Mouse (Mus musculus): ENCODE data around the gene Cdkn3. TPM values are rescaled to one million over a fixed set of nuclear protein-coding genes. Genes with fewer than 3 reads are reported as not detected.

Cdkn3 gene
- total RNA-seq (2014; rRNA removed) (0.71 and 5.8 TPM in 2 replicates), polyA plus RNA-seq (2015; fragmentation: Nextera tagmentation; extraction: Ambion mirVana) (5.9 and 7.1 TPM in 2 replicates)

- Histone ChIP-seq H3K4me3 (ENCODE audit: low read depth, low read length) (peak within 1 kb of the TSS; percentile 76), H3K9ac (replicated peaks; ENCODE audit: low read length, poor library complexity, severe bottlenecking) (peak within 1 kb of the TSS; percentile 78), H3K36me3 (ENCODE audit: insufficient read depth, low read length) (no peaks in the 10 kb centered on the region), H3K9me3 (ENCODE audit: low read length) (no peaks in the 10 kb centered on the region), H3K27ac (ENCODE audit: low read depth, low read length) (no peak within 1 kb of the TSS; the same call in 1 of the 2 replicates), H3K4me2 (ENCODE audit: low read depth, low read length, poor library complexity, severe bottlenecking) (peak within 1 kb of the TSS; percentile 92), H3K4me1 (ENCODE audit: insufficient read depth, low read length) (no peaks in the 10 kb centered on the region; the same call in 1 of the 2 replicates), H3K27me3 (ENCODE audit: insufficient read depth, low read length) (no peaks in the 10 kb centered on the region)
- DNase-seq (ENCODE audit: low spot score) (peak; percentile 93), ATAC-seq (ENCODE audit: low FRiP score) (peak; percentile 99)
- TF ChIP-seq CTCF (IDR thresholded peaks at IDR 0.05): no peak
- under 1% methylated on average over 54 of the region's 54 CpGs for WGBS
Observed at GRCm38 (mm10) chr14:46760355-46761029, at the start of gene Cdkn3. Gene Cdkn3, plus strand, starts transcription at chr14:46760541.

- DNase-seq (ENCODE audit: low spot score) (peak; percentile 27), ATAC-seq (ENCODE audit: low FRiP score) (no peak)
- no peaks in the 10 kb centered on the region for H3K36me3 ChIP-seq (ENCODE audit: insufficient read depth, low read length)
- no peaks in the 10 kb centered on the region for H3K4me1 ChIP-seq (ENCODE audit: insufficient read depth, low read length)
- no peak overlapping the region for H3K4me3 ChIP-seq (ENCODE audit: low read depth, low read length)
- no peak overlapping the region for H3K9ac ChIP-seq (replicated peaks; ENCODE audit: low read length, poor library complexity, severe bottlenecking)
- no peak for TF ChIP-seq CTCF (IDR thresholded peaks at IDR 0.05)
- H3K27ac ChIP-seq (ENCODE audit: low read depth, low read length): no peak overlapping the region
- H3K27me3 ChIP-seq (ENCODE audit: insufficient read depth, low read length): no peaks in the 10 kb centered on the region
- H3K4me2 ChIP-seq (ENCODE audit: low read depth, low read length, poor library complexity, severe bottlenecking): no peak overlapping the region
- no peaks in the 10 kb centered on the region for H3K9me3 ChIP-seq (ENCODE audit: low read length)
- WGBS: 71% methylated on average over 12 of the region's 12 CpGs
Observed at GRCm38 (mm10) chr14:46718483-46718922, 41.8 kb upstream of the Cdkn3 start.

DNA sequence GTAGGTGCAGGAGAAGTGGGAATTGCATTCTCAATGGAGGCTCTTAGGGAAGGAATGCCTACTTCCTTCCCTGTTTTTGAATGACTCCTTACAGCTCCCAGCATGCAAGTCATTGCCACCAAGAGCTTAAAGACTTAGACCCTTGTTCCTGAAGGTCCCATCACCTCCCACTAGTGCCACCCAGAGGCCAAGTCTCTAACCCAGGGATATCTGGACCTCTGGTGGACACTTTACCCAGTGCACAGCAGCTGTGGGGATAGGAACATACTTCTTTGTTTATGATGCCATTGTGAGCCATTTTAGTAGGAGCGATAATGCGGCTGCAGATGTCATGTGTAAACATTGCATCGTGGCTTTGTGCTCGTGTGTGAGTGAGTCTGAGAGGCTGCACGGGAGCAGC lies 38.3 kb upstream of the Cdkn3 start:
- DNase-seq (ENCODE audit: low spot score) (peak; percentile 59), ATAC-seq (ENCODE audit: low FRiP score) (no peak)
- no peaks in the 10 kb centered on the region for H3K27me3 ChIP-seq (ENCODE audit: insufficient read depth, low read length)
- WGBS: 82% methylated on average over 5 of the region's 5 CpGs
- no peak overlapping the region for H3K4me2 ChIP-seq (ENCODE audit: low read depth, low read length, poor library complexity, severe bottlenecking)
- no peak overlapping the region for H3K27ac ChIP-seq (ENCODE audit: low read depth, low read length)
- no peaks in the 10 kb centered on the region for H3K4me1 ChIP-seq (ENCODE audit: insufficient read depth, low read length)
- H3K4me3 ChIP-seq (ENCODE audit: low read depth, low read length): no peak overlapping the region
- TF ChIP-seq CTCF (IDR thresholded peaks at IDR 0.05): peak; percentile 82
- no peak overlapping the region for H3K9ac ChIP-seq (replicated peaks; ENCODE audit: low read length, poor library complexity, severe bottlenecking)
- H3K9me3 ChIP-seq (ENCODE audit: low read length): no peaks in the 10 kb centered on the region
- H3K36me3 ChIP-seq (ENCODE audit: insufficient read depth, low read length): no peaks in the 10 kb centered on the region

- no peak overlapping the region for H3K9ac ChIP-seq (replicated peaks; ENCODE audit: low read length, poor library complexity, severe bottlenecking)
- H3K27me3 ChIP-seq (ENCODE audit: insufficient read depth, low read length): no peaks in the 10 kb centered on the region
- H3K4me2 ChIP-seq (ENCODE audit: low read depth, low read length, poor library complexity, severe bottlenecking): no peak overlapping the region
- no peak overlapping the region for H3K27ac ChIP-seq (ENCODE audit: low read depth, low read length)
- peak; percentile 87 for TF ChIP-seq CTCF (IDR thresholded peaks at IDR 0.05)
- H3K4me1 ChIP-seq (ENCODE audit: insufficient read depth, low read length): no peaks in the 10 kb centered on the region
- DNase-seq (ENCODE audit: low spot score) (peak; percentile 86), ATAC-seq (ENCODE audit: low FRiP score) (peak; percentile 50; the same call in 1 of the 2 replicates)
- H3K36me3 ChIP-seq (ENCODE audit: insufficient read depth, low read length): no peaks in the 10 kb centered on the region
- H3K9me3 ChIP-seq (ENCODE audit: low read length): no peaks in the 10 kb centered on the region
- 40% methylated on average over 3 of the region's 3 CpGs for WGBS
- H3K4me3 ChIP-seq (ENCODE audit: low read depth, low read length): no peak overlapping the region
Observed at GRCm38 (mm10) chr14:46723828-46724227, 36.5 kb upstream of the Cdkn3 start.

DNA sequence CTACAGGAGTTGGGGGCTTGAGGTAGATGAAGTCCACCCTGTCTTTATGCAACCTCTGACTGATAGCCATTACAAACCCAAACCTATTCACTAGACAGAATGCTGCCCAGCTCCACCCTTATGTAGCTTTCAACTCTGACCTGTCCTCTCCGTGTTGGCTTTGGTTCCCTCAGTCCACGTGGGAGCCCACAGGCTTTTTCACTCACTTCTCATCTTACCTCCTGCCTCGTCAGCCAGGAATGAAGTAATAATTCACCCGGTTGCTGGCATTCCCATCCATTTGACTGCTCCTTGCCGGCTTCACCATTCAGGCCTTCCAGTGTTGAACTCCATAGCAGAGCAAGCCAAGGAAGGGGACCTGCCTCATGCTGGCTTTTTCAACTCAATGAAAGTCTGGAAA lies 35.4 kb upstream of the Cdkn3 start:
- DNase-seq (ENCODE audit: low spot score): no peak
- no peaks in the 10 kb centered on the region for H3K9me3 ChIP-seq (ENCODE audit: low read length)
- H3K4me3 ChIP-seq (ENCODE audit: low read depth, low read length): no peak overlapping the region
- no peaks in the 10 kb centered on the region for H3K27me3 ChIP-seq (ENCODE audit: insufficient read depth, low read length)
- H3K36me3 ChIP-seq (ENCODE audit: insufficient read depth, low read length): no peaks in the 10 kb centered on the region
- no peak for ATAC-seq (ENCODE audit: low FRiP score)
- no peak for TF ChIP-seq CTCF (IDR thresholded peaks at IDR 0.05)
- no peak overlapping the region for H3K4me2 ChIP-seq (ENCODE audit: low read depth, low read length, poor library complexity, severe bottlenecking)
- no peak overlapping the region for H3K27ac ChIP-seq (ENCODE audit: low read depth, low read length)
- WGBS: 58% methylated on average over 5 of the region's 5 CpGs
- H3K4me1 ChIP-seq (ENCODE audit: insufficient read depth, low read length): no peaks in the 10 kb centered on the region
- no peak overlapping the region for H3K9ac ChIP-seq (replicated peaks; ENCODE audit: low read length, poor library complexity, severe bottlenecking)

- Histone ChIP-seq H3K27me3 (ENCODE audit: insufficient read depth, low read length) (no peaks in the 10 kb centered on the region), H3K4me1 (ENCODE audit: insufficient read depth, low read length) (no peaks in the 10 kb centered on the region), H3K27ac (ENCODE audit: low read depth, low read length) (no peak overlapping the region), H3K36me3 (ENCODE audit: insufficient read depth, low read length) (no peaks in the 10 kb centered on the region), H3K9ac (replicated peaks; ENCODE audit: low read length, poor library complexity, severe bottlenecking) (no peak overlapping the region), H3K4me2 (ENCODE audit: low read depth, low read length, poor library complexity, severe bottlenecking) (no peak overlapping the region), H3K9me3 (ENCODE audit: low read length) (no peaks in the 10 kb centered on the region), H3K4me3 (ENCODE audit: low read depth, low read length) (no peak overlapping the region)
- DNase-seq (ENCODE audit: low spot score) (peak; percentile 9), ATAC-seq (ENCODE audit: low FRiP score) (no peak)
- TF ChIP-seq CTCF (IDR thresholded peaks at IDR 0.05): peak; percentile 54
- WGBS: 55% methylated on average over 3 of the region's 3 CpGs
Observed at GRCm38 (mm10) chr14:46725743-46726142, 34.6 kb upstream of the Cdkn3 start.
